Mouse (Mus musculus) embryo, embryonic 11 days (tissue): ENCODE measurements at regions not wholly inside any gene's neighbourhood (a gene's known extent, or its start where the extent isn't known, plus 50 kb on each side); places are given as distances from the start of the nearest gene placed in this dataset.

Experiments used
- DNase-seq: peaks from one replicate; pipeline ENCODE4 v3.0.0-alpha.2; 2015

GRCm38 (mm10) chr19:36681056-36681455 lies 55.4 kb downstream of the Ppp1r3c start:
- no peak for DNase-seq

- no peak for DNase-seq
Measured at GRCm38 (mm10) chr19:36680322-36680721, 56.1 kb downstream of the Ppp1r3c start.

GRCm38 (mm10) chr19:36679028-36679820 lies 57.2 kb downstream of the Ppp1r3c start:
- peak; percentile 29 for DNase-seq

- no peak for DNase-seq
Measured at GRCm38 (mm10) chr19:36678382-36679027, 57.9 kb downstream of the Ppp1r3c start.

GRCm38 (mm10) chr19:36677101-36678081 lies 59.1 kb downstream of the Ppp1r3c start:
- DNase-seq, result no peak

- DNase-seq, result no peak
Measured at GRCm38 (mm10) chr19:36674946-36675345, 61.5 kb downstream of the Ppp1r3c start.

DNA sequence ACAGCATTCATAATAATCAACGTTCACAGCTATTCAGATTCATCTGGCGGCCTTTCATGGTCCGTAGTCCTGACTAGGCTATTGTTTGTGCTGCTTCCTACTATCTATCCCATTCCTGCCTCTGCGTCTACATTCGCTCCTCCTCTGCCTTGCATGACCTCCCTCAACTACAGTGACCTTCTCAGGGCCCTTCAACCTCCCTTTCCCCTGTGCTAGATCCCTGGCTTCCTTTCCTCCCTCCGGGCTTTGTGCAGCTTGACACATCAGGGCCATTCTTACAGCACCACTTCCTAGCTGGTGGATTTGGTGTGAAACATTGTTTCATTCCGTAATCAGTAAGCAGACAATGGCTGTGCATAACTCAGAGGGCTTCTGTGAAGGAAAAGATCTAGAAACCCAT lies 65.6 kb downstream of the Ppp1r3c start:
- DNase-seq, result no peak
